Mouse (Mus musculus) adrenal gland, adult 2 months (tissue): Measurements from ENCODE around the gene Anxa6. TPM values are rescaled to one million over a fixed set of nuclear protein-coding genes. Genes with fewer than 3 reads are reported as not detected.
"Not testable (repeated sequence)": the region's sequence is repeated elsewhere in the genome, so short reads cannot be mapped to it uniquely, and the experiment has no call there.

Experiments
- DNase-seq: peaks from one replicate; pipeline ENCODE4 v3.0.0; 2021
- polyA plus RNA-seq: library from polyadenylated mRNA; depleted of rRNA; stranded (reverse); fragments of >200 nt; gene quantifications from 2 replicates; pipeline ENCODE4 v1.2.3, GENCODE M21; 2012
- total RNA-seq, 2 experiments: library from RNA; stranded (reverse); gene quantifications; 2 replicates each; pipeline ENCODE4 v1.2.3; 2021

Anxa6 gene
- total and polyA plus RNA-seq, 3 experiments: 58.7 to 185 (median 116) TPM

GRCm38 (mm10) chr11:54961164-54961850, 71.9 kb downstream of the Anxa6 start:
- DNase-seq: peak; percentile 63

DNA sequence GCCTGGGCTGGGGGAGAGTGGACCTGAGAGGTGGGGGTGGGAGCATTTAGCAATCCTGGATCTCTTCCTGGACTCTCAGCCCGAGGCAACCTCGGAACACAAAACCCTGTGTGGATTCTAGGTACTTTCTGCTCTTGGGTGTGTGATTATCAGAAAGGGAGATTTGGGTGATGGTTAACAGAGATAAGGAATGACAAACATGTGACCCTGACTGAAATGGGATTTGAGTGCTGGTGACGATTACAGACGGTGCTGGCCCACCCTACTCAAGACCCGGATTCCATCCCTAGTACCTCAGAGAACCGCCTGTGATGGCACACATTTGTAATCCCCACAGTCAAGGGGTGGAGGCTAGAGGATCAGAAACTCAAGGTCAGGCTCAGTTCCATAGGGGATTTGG, 73.0 kb downstream of the Anxa6 start:
- no peak for DNase-seq

- DNase-seq: no peak
Observed at GRCm38 (mm10) chr11:54958571-54959073, 74.6 kb downstream of the Anxa6 start.

DNA sequence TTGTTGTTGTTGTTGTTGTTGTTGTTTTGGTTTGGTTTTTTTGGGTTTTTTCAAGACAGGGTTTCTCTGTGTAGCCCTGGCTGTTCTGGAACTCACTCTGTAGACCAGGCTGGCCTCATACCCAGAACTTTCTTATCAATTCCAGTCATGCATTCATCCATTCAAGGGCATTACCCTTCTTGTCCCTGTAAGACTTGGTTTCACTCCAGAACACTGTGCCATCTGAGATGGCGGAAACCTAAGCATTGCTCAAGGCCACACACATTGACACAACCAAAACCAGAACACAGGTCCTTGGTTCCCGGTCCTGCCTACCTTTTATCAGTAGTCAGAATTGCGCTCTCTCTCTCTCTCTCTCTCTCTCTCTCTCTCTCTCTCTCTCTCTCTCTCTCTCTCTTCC, 75.5 kb downstream of the Anxa6 start:
- DNase-seq: not testable (repeated sequence)

DNA sequence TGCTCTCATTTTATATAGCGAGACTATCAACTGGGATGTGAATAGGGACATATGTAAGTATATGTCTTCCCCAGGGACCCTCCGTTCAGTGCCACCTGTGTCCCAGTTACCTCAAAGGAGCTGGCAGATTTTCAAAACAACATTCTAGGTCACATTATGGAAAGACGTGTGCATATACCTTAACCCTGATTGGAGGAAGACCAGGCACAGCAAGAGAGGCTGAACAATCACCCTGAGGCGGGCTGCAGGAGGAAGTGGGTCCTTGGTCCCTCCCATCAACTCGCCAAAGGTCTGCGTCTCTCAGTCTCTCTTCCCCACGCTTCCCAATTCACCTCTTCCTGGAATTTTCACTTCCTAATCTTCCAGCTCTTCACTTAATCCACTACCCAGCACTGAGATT, 76.3 kb downstream of the Anxa6 start:
- DNase-seq: no peak

DNA sequence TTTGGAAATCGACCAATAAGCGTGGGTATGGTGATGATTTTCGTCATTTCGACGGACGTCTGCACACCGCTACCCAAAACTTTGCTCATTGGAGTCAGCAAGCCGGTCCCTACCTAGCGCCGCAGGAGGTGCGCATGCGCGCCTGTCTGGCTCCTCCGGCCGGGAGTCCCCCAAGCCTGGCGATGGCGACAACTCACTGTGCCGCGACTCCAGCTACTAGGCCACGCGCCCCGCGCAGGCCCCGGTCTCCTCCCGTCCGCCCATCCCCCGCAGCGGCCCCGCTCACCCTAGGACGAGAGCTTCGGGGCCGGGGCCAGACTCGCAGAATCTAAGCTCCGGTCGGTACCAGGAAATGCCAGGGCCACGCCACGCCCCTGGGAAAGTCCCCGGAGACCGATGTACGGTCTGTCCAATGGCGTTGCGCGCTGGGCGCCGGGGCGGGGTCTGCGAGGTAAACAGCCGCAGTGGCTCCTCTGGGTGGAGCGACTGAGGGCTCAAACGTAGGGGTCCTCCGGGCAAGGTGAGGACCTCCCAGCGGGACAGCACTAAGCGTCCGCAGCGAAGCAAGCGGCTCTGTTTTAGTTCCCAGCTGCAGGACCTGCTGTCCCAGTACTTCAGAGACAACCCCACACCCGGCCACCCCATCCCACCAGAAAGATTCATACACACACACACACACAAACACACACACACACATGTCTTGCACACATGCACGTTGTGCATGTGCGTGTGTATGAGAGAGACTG, 77.3 kb downstream of the Anxa6 start:
- peak; percentile 99 for DNase-seq

GRCm38 (mm10) chr11:54955400-54955734, 77.9 kb downstream of the Anxa6 start:
- not testable (repeated sequence) for DNase-seq

DNA sequence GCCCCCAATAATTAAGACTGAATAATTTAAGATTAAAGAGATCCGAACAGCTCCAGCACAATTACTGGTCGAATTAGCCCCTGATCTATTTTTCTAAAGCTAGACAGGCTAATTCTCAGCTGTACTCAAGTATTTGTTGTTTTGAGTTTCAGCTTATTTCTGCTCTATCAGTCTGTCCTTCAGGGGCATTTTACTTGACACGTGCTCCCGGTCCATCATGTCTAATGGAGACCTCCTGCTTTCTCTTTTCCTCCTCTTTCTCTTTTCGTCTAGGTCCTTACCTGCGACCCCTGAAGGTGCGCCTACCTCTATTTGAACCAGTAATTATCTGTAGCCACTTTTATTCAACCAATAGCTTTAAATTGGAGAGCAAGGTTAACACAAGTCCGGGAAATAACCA, 78.5 kb downstream of the Anxa6 start:
- DNase-seq: no peak

GRCm38 (mm10) chr11:54953993-54954446, 79.2 kb downstream of the Anxa6 start:
- DNase-seq: no peak

- peak; percentile 64 for DNase-seq
Observed at GRCm38 (mm10) chr11:54952651-54953050, 80.6 kb downstream of the Anxa6 start.

DNA sequence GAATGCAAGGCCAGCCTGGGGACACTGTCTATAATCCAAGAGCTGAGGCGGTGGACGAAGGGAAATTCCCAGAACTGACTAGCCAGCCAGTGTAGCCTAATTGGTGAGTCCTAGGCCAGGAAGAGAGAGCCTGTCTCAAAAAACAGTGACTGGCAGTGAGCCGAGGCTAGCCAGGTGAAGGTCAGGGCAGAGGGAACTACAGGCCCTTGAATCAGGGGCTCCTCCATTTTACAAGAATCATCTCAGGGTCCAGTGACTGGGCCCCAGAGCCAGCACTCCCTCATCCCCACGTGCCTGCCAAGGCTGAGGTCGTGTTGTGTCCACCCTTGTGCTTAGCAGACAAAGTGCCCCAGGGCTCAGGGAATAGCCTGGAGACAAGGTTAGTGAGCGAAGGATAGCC, 82.6 kb downstream of the Anxa6 start:
- peak; percentile 65 for DNase-seq

DNA sequence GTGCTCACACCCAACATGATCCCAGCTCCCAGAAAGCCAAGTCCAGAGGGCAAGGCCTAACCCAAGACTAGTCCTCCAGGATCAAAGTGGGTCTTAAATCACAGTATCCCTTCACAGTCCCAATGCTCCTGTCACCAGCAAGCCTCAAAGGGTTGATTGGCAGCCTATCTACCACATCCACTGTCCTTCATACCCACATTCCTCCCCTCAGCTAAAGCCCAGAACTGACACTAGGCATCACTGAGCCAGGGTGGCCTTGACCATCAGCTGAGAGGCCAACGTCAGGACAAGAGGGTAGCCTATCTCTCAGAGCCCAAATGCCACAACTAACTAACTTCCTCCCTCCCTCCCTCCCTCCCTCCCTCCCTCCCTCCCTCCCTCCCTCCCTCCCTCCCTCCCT, 83.5 kb downstream of the Anxa6 start:
- peak; percentile 59 for DNase-seq

DNA sequence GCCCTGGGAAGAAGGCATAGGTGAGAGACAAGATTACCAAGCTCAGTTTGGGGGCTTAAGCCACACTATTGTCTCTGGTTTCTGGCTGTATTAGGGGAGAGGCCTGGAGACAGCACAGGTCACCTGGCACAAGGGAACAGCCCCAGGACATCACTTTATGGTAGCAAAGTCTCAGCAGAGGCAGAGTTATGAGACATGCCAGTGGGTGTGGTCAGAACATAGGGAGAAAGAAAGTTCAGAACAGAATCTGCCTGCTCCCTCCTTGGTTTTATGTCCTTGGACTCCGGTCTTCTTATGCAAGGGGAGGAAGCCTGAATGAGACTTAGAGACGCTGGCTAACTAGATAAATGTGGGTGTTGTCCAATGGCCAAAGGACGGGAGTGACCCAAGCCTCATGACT, 88.5 kb downstream of the Anxa6 start:
- no peak for DNase-seq

GRCm38 (mm10) chr11:54940056-54940455, 93.2 kb downstream of the Anxa6 start:
- DNase-seq: peak; percentile 83

DNA sequence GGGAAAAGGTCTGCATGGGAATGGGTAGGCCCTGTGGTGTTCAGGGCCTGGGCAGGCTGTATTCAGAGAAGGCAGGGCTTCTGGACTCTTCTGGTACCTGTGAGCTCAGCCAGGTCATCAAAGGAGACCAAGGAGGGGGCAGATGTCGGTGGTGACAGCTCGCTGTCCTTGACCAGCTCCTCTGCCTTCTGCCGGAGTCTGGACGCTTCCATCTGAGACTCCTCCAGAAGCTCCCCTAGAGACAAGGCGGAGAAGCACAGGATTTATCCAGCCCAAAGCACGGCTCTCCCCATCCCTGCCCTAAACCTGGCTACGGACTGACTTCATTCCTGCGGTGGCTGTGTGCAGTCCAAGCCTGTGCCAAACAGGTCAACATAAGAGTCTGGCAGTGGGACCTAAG, 93.7 kb downstream of the Anxa6 start:
- DNase-seq: peak; percentile 68

- no peak for DNase-seq
Observed at GRCm38 (mm10) chr11:54936771-54937140, 96.5 kb downstream of the Anxa6 start.

GRCm38 (mm10) chr11:54936035-54936770, 97.0 kb downstream of the Anxa6 start:
- DNase-seq: peak; percentile 86

GRCm38 (mm10) chr11:54934198-54934597, 99.0 kb downstream of the Anxa6 start:
- DNase-seq: peak; percentile 77

DNA sequence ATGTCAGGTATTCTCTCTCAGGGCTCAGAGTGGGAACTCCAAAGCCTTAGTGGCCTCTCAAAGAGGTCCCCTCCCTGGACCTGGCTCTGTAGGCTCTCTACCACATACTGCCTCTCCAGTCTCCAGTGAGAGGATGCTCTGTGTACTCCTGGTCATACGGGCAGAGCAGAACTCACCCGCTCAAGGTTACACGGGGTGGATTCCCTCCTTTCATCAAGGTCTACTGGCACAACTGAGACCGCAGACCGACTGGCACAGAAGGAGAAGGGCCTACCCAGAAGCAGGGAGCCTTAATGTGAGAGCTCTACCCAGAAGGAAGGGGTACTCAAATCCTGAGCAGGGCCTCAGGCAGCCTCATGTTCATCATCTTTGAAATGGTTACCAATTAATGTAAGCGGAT, 100.7 kb downstream of the Anxa6 start:
- peak; percentile 56 for DNase-seq

GRCm38 (mm10) chr11:54931405-54932093, 101.7 kb downstream of the Anxa6 start:
- peak; percentile 48 for DNase-seq

GRCm38 (mm10) chr11:54930318-54930979, 102.8 kb downstream of the Anxa6 start:
- no peak for DNase-seq

DNA sequence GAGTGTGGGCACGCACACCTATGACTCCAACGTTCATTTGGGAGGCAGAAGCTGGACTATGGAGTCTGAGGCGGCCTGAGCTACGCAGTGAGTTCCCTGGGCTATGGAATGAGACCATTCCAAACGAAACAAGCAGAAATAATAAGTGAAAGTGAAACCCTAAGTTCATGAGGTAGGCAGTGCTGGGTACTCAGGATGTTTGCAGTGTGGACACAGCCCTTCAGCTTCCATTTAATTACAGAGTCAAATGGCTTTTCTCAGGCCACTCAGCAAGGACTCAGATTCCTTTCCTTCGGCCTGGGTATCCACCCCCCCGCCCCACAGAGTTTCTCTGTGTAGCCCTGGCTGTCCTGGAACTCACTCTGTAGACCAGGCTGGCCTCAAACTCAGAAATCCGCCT, 103.5 kb downstream of the Anxa6 start:
- no peak for DNase-seq
